8 mouse cellular contexts compared by ENCODE assay signal in genomic region chr11:32349284-32349953, GRCm38 (mm10). TPM values are rescaled to one million over a fixed set of nuclear protein-coding genes. Genes with fewer than 3 reads are reported as not detected.
DNase-seq lines count a peak whose midpoint lies in the region; ATAC-seq and TF ChIP-seq lines count a peak whose summit lies in the region.

No protein-coding gene starts in this region.

- ATAC-seq in hindbrain, postnatal 0 days = 0 out of 2 replicates have a peak, but pooled peaks have one; percentile 19
- peak; percentile 74 for ATAC-seq in megakaryocyte, adult 5-6 weeks (ENCODE audit: poor library complexity, severe bottlenecking)
- ATAC-seq in inflammation-experienced regulatory T-cells, adult 6 months = no peak

- H3K27ac ChIP-seq in embryonic fibroblast, embryonic 13.5 days (ENCODE audit: insufficient read depth, low read length) = peak overlapping the region; percentile 55
- peak overlapping the region; percentile 32; the same call in 1 of the 2 replicates for H3K27ac ChIP-seq in hindbrain, postnatal 0 days

- no peak overlapping the region; the same call in 1 of the 2 replicates for H3K9ac ChIP-seq in hindbrain, postnatal 0 days (replicated peaks; ENCODE audit: low read length)

- H3K27me3 ChIP-seq in hindbrain, postnatal 0 days (ENCODE audit: insufficient read depth, low read length) = no peaks in the 10 kb centered on the region

- peaks cover 19% of the 10 kb centered on the region for H3K4me1 ChIP-seq in embryonic fibroblast, embryonic 13.5 days (ENCODE audit: control insufficient read depth, insufficient read depth, low read length)
- peaks cover 14% of the 10 kb centered on the region for H3K4me1 ChIP-seq in hindbrain, postnatal 0 days (ENCODE audit: insufficient read depth, low read length)

- peak overlapping the region; percentile 93 for H3K4me2 ChIP-seq in hindbrain, postnatal 0 days (ENCODE audit: low read depth, low read length)

- no peak for TF ChIP-seq CTCF in embryonic fibroblast, embryonic 13.5 days (IDR thresholded peaks at IDR 0.05; ENCODE audit: borderline replicate concordance, insufficient read depth, low read length)
- no peak for TF ChIP-seq CTCF in hindbrain, postnatal 0 days (IDR thresholded peaks at IDR 0.05; ENCODE audit: low read depth)

- DNase-seq in NIH3T3 (ENCODE audit: low read depth) = peak; percentile 85
- DNase-seq in hindbrain, postnatal 0 days (ENCODE audit: low spot score) = no peak
- no peak for DNase-seq in left cerebral cortex, postnatal 25 days (ENCODE audit: low spot score in 2 of 2)
- DNase-seq in adrenal gland, adult 2 months = no peak
- no peak for DNase-seq in adrenal gland, adult 8-10 months

- intact Hi-C loops in left cerebral cortex, postnatal 25 days (cut with DNase I) = no loop called here

- H3K4me3 ChIP-seq in embryonic fibroblast, embryonic 13.5 days (ENCODE audit: insufficient read depth, low read length) = no peak overlapping the region; the same call in none of the 2 replicates
- H3K4me3 ChIP-seq in hindbrain, postnatal 0 days (ENCODE audit: low read length) = peak overlapping the region; percentile 60

- H3K9me3 ChIP-seq in hindbrain, postnatal 0 days (ENCODE audit: low read length) = no peaks in the 10 kb centered on the region

- peak; percentile 39 for TF ChIP-seq POLR2A in embryonic fibroblast, embryonic 13.5 days (IDR thresholded peaks at IDR 0.05; ENCODE audit: low read depth, low read length)

- 54% methylated on average over 13 of the region's 13 CpGs for WGBS in hindbrain, postnatal 0 days

- H3K36me3 ChIP-seq in hindbrain, postnatal 0 days (ENCODE audit: insufficient read depth, low read length) = no peaks in the 10 kb centered on the region

RNA-seq across cellular contexts. Expression of gene Sh3pxd2b, which starts 1.8 kb away (rescaled TPM):
- 53.6 and 58.8 TPM in 2 replicates for polyA plus RNA-seq in embryonic fibroblast, embryonic 13.5 days (2011; ENCODE audit: insufficient read length, low read depth, missing spikeins)
- 32.2 and 37.4 TPM in 2 replicates for total RNA-seq in hindbrain, postnatal 0 days (2014; rRNA removed)
- 6.7 and 7.4 TPM in 2 replicates for polyA plus RNA-seq in hindbrain, postnatal 0 days (2015; fragmentation: Nextera tagmentation; extraction: Ambion mirVana)
- 5.3 and 7.0 TPM in 2 replicates for total RNA-seq in megakaryocyte, adult 5-6 weeks (2015)
- 2.4 and 2.9 TPM in 2 replicates for total RNA-seq in megakaryocyte, adult 5-6 weeks (2017)
- not detected for polyA plus RNA-seq in inflammation-experienced regulatory T-cells, adult 6 months (2017; shearing (Covaris generic))
- total RNA-seq in left cerebral cortex, postnatal 25 days (2021) = 10 to 100 TPM; 12.4 to 15.3 TPM
- total RNA-seq in adrenal gland, adult 2 months (2021) = 1 to 10 TPM; 5.2 to 7.4 TPM
- 3.0 and 3.4 TPM in 2 replicates for polyA plus RNA-seq in adrenal gland, adult 2 months (2012; rRNA removed)
- 10 to 100 TPM in 2 of 4 experiments, 1 to 10 TPM in 2; 5.6 to 10.8 (median 8.8) TPM for total RNA-seq in adrenal gland, adult 8-10 months (2022)

RNA-seq across cellular contexts. Expression of gene Hbq1a, which starts 49.5 kb away (rescaled TPM):
- not detected in 2 replicates for polyA plus RNA-seq in embryonic fibroblast, embryonic 13.5 days (2011; ENCODE audit: insufficient read length, low read depth, missing spikeins)
- total RNA-seq in hindbrain, postnatal 0 days (2014; rRNA removed) = 5.6 TPM in 1 of 2 replicates, not detected in the other
- 2.0 and 2.2 TPM in 2 replicates for polyA plus RNA-seq in hindbrain, postnatal 0 days (2015; fragmentation: Nextera tagmentation; extraction: Ambion mirVana)
- total RNA-seq in megakaryocyte, adult 5-6 weeks (2015) = not detected in 2 replicates
- total RNA-seq in megakaryocyte, adult 5-6 weeks (2017) = not detected in 2 replicates
- polyA plus RNA-seq in inflammation-experienced regulatory T-cells, adult 6 months (2017; shearing (Covaris generic)) = not detected
- total RNA-seq in left cerebral cortex, postnatal 25 days (2021) = 1 to 10 TPM in 1 of 2 experiments, not detected in 1; 1.4 TPM
- not detected for total RNA-seq in adrenal gland, adult 2 months (2021)
- polyA plus RNA-seq in adrenal gland, adult 2 months (2012; rRNA removed) = not detected in 2 replicates
- under 1 TPM in 1 of 4 experiments, not detected in 3; 0.54 TPM for total RNA-seq in adrenal gland, adult 8-10 months (2022)

RNA-seq across cellular contexts. Expression of gene Hba-a2, which starts 53.1 kb away (rescaled TPM):
- polyA plus RNA-seq in embryonic fibroblast, embryonic 13.5 days (2011; ENCODE audit: insufficient read length, low read depth, missing spikeins) = not detected in 2 replicates
- 1,752 and 2,010 TPM in 2 replicates for total RNA-seq in hindbrain, postnatal 0 days (2014; rRNA removed)
- 1,345 and 1,601 TPM in 2 replicates for polyA plus RNA-seq in hindbrain, postnatal 0 days (2015; fragmentation: Nextera tagmentation; extraction: Ambion mirVana)
- 72.7 and 158 TPM in 2 replicates for total RNA-seq in megakaryocyte, adult 5-6 weeks (2015)
- 99.3 and 270 TPM in 2 replicates for total RNA-seq in megakaryocyte, adult 5-6 weeks (2017)
- polyA plus RNA-seq in inflammation-experienced regulatory T-cells, adult 6 months (2017; shearing (Covaris generic)) = 10 to 100 TPM; 11.3 to 24.9 (median 18.9) TPM
- total RNA-seq in left cerebral cortex, postnatal 25 days (2021) = 100 to 1,000 TPM; 427 to 477 TPM
- total RNA-seq in adrenal gland, adult 2 months (2021) = 1,000 to 10,000 TPM; 1,707 to 1,770 TPM
- 1,248 and 1,571 TPM in 2 replicates for polyA plus RNA-seq in adrenal gland, adult 2 months (2012; rRNA removed)
- total RNA-seq in adrenal gland, adult 8-10 months (2022) = 1,000 to 10,000 TPM in 1 of 4 experiments, 100 to 1,000 TPM in 3; 528 to 1,532 (median 627) TPM
